Mouse (Mus musculus) heart, adult 2 months (tissue): Measurements from ENCODE around the gene Fbxl22.

Source experiments
- CTCF ChIP-seq: fragments of 200-600 bp; IDR thresholded peaks from 2 replicates; pipeline ENCODE4 v1.8.1; 2022; ENCODE audit warnings: antibody characterized with exemption, mild to moderate bottlenecking, moderate library complexity
- POLR2A ChIP-seq: fragments of 200-500 bp; IDR thresholded peaks from 2 replicates; pipeline ENCODE4 v1.6.1; 2011; ENCODE audit warnings: mild to moderate bottlenecking, low read depth, low read length, control low read depth; ENCODE audit not compliant: insufficient read depth

- TF ChIP-seq POLR2A (no peak), CTCF (no peak)
Measured at GRCm38 (mm10) chr9:66558971-66559370, 44.6 kb upstream of the Fbxl22 start.
